Mouse (Mus musculus) stomach, embryonic 14.5 days (tissue): ENCODE measurements around the gene Prom1. TPM values are rescaled to one million over a fixed set of nuclear protein-coding genes. Genes with fewer than 3 reads are reported as not detected.

Experiments
- ATAC-seq: fragments of 200-750 bp; cut with Nextera tagmentation; 2 replicates; pipeline ENCODE4 v1.8.0; 2017; ENCODE audit warnings: low read depth, moderate TSS enrichment; ENCODE audit not compliant: insufficient number of reproducible peaks, insufficient read depth, low FRiP score
- H3K27ac ChIP-seq: fragments of 300-500 bp; sonication (generic); 2 replicates; pipeline ENCODE4 v1.5.1; 2014; ENCODE audit warnings: mild to moderate bottlenecking, low read length, moderate library complexity, mixed read lengths
- H3K27me3 ChIP-seq: fragments of 300-500 bp; sonication (generic); 2 replicates; pipeline ENCODE4 v1.6.1; 2014; ENCODE audit warnings: low read length, control low read depth, mixed read lengths; ENCODE audit not compliant: control insufficient read depth, insufficient read depth
- H3K36me3 ChIP-seq: fragments of 300-500 bp; sonication (generic); 2 replicates; pipeline ENCODE4 v1.6.1; 2014; ENCODE audit warnings: mild to moderate bottlenecking, control low read depth, low read length, moderate library complexity, mixed read lengths; ENCODE audit not compliant: control insufficient read depth, insufficient read depth
- H3K4me1 ChIP-seq: fragments of 300-500 bp; sonication (generic); 2 replicates; pipeline ENCODE4 v1.6.1; 2014; ENCODE audit warnings: low read length, control low read depth, mixed read lengths; ENCODE audit not compliant: control insufficient read depth, insufficient read depth
- H3K4me2 ChIP-seq: fragments of 300-500 bp; sonication (generic); replicated peaks from 2 replicates; pipeline ENCODE4 v1.6.1; 2014; ENCODE audit warnings: low read depth, low read length, control low read depth
- H3K4me3 ChIP-seq: fragments of 300-500 bp; sonication (generic); 2 replicates; pipeline ENCODE4 v1.5.1; 2014; ENCODE audit warnings: low read depth, low read length, control low read depth
- H3K9ac ChIP-seq: fragments of 300-500 bp; sonication (generic); replicated peaks from 2 replicates; pipeline ENCODE4 v1.6.1; 2014; ENCODE audit warnings: low read depth, mild to moderate bottlenecking, control low read depth, low read length, moderate library complexity, mixed read lengths
- H3K9me3 ChIP-seq: fragments of 300-500 bp; sonication (generic); 2 replicates; pipeline ENCODE4 v1.6.1; 2016; ENCODE audit warnings: low read depth, low read length, control low read depth; ENCODE audit not compliant: control insufficient read depth
- WGBS: fragments of 180-500 bp; shearing (Covaris S2); extraction: QIAGEN DNeasy Blood & Tissue Kit; methylation state at CpG from one replicate; pipeline ENCODE4 v1.1.7; 2014; 5-methylcytosine and 5-hydroxymethylcytosine counted together
- polyA plus RNA-seq: library from polyadenylated mRNA; unstranded; fragments of >200 nt; fragmentation: Nextera tagmentation; extraction: Ambion mirVana; gene quantifications from 2 replicates; pipeline ENCODE4 v1.2.1, GENCODE M21; 2014

The Prom1 gene
- polyA plus RNA-seq, 1 experiment from 2014 or later, result 64.5 TPM

DNA sequence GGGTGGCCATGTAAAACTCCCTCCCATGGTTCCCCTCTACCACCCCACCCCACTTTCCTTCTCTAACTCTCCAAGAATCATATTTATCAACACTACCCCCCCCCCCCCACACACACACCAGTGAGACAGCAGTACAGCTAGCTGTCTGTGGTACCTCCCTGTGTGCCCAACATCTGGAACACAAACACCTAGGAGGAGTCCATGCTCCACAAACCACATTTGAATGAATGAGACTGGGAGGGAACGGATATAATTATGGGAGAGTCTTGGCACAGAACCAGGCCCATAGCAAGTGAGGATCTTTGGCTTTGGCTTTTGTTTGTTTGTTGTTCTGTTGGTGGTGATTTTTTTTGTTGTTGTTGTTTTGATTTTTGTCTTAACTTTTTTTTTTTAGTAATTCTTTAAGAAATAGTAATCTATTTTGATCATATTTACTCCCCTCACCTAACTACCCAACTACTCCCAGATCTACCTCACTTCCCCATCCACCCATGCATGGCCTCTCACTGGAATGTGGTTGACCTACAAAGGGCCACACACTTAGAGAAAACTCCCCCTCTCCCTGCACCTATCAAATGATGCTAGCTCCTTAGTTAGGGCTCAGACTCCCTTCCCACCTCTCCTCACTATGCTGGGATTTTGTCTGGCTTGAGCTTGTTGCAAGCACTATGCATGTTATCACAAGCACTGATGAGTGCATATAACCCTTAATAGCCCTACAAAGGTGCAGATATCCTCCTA is 124.8 kb downstream of the Prom1 start:
- Histone ChIP-seq H3K4me3 (no peak overlapping the region), H3K27me3 (no peaks in the 10 kb centered on the region), H3K9me3 (no peaks in the 10 kb centered on the region), H3K36me3 (no peaks in the 10 kb centered on the region), H3K27ac (no peak overlapping the region), H3K4me2 (no peak overlapping the region), H3K9ac (no peak overlapping the region), H3K4me1 (no peaks in the 10 kb centered on the region)
- 88% methylated on average over 1 of the region's 1 CpGs for WGBS
- no peak for ATAC-seq

DNA sequence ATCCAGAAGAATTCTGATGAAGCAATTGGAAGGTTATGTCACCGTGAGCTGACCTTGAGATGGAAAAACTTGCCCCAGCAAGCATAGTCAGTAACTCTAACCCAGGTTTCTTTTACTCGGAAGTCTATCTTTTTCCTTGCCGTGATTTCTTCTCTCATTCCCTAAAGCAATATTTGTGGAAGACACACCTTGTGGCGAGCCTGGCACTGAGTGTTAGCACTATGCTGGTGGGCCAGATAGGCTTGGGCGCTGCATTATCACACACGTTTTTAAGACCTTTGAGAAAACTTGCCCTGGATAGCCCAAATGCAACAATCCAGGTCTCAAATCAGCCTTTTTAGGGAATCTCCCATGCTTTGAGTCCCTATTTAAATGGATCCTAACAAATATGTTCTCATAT is 127.7 kb downstream of the Prom1 start:
- ATAC-seq, result peak; percentile 67; the same call in 1 of the 2 replicates
- 79% methylated on average over 6 of the region's 6 CpGs for WGBS
- no peaks in the 10 kb centered on the region for H3K9me3 ChIP-seq
- no peak overlapping the region for H3K4me3 ChIP-seq
- H3K4me2 ChIP-seq, result no peak overlapping the region
- no peak overlapping the region for H3K9ac ChIP-seq
- H3K4me1 ChIP-seq, result no peaks in the 10 kb centered on the region
- H3K27ac ChIP-seq, result no peak overlapping the region
- no peaks in the 10 kb centered on the region for H3K36me3 ChIP-seq
- H3K27me3 ChIP-seq, result no peaks in the 10 kb centered on the region

DNA sequence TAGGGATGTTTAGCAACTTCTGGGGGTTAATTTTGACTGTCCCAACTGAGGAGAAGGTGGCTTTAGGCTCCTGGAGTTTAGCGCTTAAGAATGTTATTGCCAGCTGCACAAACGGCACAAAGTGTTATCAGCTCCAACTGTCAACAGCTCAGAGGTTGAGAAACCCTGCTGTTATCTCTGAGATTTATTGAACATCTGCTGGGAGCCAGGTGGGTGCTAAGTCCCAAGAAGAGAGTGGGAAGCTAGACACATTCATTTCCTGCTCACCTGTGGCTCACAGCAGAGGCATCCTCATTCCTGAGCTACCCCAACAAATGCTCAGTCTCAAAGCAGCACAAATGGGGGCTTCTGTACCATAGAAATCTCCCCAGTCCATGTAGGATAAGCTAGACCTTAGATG is 130.7 kb downstream of the Prom1 start:
- no peak overlapping the region for H3K9ac ChIP-seq
- no peaks in the 10 kb centered on the region for H3K9me3 ChIP-seq
- no peaks in the 10 kb centered on the region for H3K36me3 ChIP-seq
- ATAC-seq, result no peak
- no peak overlapping the region for H3K4me2 ChIP-seq
- no peaks in the 10 kb centered on the region for H3K27me3 ChIP-seq
- 46% methylated on average over 2 of the region's 2 CpGs for WGBS
- no peaks in the 10 kb centered on the region for H3K4me1 ChIP-seq
- H3K4me3 ChIP-seq, result no peak overlapping the region
- H3K27ac ChIP-seq, result no peak overlapping the region

DNA sequence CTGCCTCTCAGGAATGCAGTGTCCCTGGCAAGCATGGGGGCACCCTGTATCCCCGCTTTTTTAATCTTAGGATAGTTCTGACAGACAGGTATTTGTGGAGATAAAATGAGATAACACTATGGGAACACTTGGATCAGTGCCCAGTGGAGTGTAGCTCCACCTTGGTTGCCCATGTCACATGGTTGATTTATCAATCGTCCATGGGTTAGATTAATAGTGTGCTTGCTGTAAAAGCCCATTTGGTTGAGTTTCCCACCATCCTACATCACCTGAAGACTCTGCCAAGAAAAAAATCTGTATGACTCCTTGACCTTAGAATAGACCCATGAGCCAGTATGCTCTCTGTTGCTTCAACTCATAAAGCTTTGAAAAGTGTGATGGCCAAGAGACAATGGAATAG is 131.3 kb downstream of the Prom1 start:
- no peak overlapping the region for H3K4me2 ChIP-seq
- 82% methylated on average over 2 of the region's 2 CpGs for WGBS
- no peak overlapping the region for H3K27ac ChIP-seq
- H3K36me3 ChIP-seq, result no peaks in the 10 kb centered on the region
- H3K4me1 ChIP-seq, result no peaks in the 10 kb centered on the region
- H3K4me3 ChIP-seq, result no peak overlapping the region
- H3K9me3 ChIP-seq, result no peaks in the 10 kb centered on the region
- no peak overlapping the region for H3K9ac ChIP-seq
- H3K27me3 ChIP-seq, result no peaks in the 10 kb centered on the region
- ATAC-seq, result no peak

DNA sequence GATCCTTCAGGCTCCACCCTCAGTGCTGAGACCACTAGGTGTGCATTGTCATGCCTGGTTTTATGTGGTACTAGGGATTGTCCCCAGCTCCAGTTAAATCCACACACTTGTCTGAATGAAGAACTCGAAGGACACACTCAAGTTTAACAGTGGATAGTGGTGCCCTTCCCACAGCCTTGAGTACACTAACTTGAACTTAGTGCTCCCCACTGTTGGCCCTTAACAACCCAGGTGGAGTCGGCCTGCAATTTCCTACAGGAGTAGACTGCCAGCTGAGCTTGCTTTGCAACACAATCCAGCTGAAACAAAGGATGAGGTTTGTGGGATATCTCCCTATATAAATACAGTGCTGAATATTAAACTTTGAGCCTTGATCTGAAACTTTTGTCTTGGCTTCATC is 133.2 kb downstream of the Prom1 start:
- 72% methylated on average over 2 of the region's 2 CpGs for WGBS
- H3K4me1 ChIP-seq, result no peaks in the 10 kb centered on the region

DNA sequence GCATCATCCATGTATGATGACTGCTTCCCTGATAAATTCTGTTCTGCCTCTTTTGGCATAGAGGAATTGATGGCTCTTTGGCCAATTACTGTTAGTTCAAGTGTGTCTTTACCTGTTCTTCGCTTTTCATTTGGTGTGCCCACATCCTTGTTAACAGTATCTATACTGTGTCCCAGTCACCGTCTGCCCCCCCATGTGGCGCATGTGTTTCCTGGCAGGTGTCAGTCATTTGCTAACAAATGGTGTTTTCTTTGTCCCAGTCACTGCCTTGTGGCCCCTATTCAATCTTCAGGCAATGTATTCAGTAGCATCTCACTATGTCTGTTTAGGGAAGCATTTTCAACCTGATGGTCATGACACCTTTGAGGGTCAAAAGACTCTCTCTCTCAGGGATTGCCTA is 140.8 kb downstream of the Prom1 start:
- no peaks in the 10 kb centered on the region for H3K9me3 ChIP-seq
- no peaks in the 10 kb centered on the region for H3K36me3 ChIP-seq
- H3K27me3 ChIP-seq, result no peaks in the 10 kb centered on the region
- no peaks in the 10 kb centered on the region for H3K4me1 ChIP-seq
- H3K27ac ChIP-seq, result no peak overlapping the region
- no peak overlapping the region for H3K9ac ChIP-seq
- H3K4me3 ChIP-seq, result no peak overlapping the region
- no peak for ATAC-seq
- H3K4me2 ChIP-seq, result no peak overlapping the region
- 84% methylated on average over 3 of the region's 3 CpGs for WGBS

More for the DNA sequence above, 133.2 kb downstream of the Prom1 start:
- H3K9ac ChIP-seq, result no peak overlapping the region
- H3K27me3 ChIP-seq, result no peaks in the 10 kb centered on the region
- H3K27ac ChIP-seq, result no peak overlapping the region
- ATAC-seq, result no peak
- no peaks in the 10 kb centered on the region for H3K9me3 ChIP-seq
- no peak overlapping the region for H3K4me3 ChIP-seq
- no peak overlapping the region for H3K4me2 ChIP-seq
- H3K36me3 ChIP-seq, result no peaks in the 10 kb centered on the region

DNA sequence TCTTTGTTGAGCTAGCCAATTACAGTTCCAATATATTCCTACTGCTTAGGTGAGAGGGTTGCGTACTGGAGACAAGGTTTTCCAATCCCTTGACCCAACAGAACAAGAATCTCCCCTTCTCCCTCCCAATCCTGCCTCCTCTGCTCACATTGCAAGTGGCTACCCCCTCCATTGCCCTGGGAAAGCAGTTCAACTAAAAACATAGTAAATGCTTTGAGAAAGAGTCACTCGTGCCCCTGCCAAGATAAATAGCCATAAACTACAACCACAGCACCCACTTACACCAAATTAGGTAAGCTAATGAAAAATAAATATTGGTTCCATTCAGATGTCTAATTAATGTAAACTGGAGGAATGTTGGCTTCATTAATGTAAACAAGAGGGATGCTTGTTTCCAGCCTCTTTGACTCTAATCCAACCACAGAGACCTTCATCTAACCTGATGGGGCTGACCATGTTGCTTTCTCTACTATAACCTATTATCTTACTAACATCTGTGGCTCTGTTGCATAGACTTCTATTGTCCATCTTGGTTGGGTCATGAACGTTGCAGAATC is 141.9 kb downstream of the Prom1 start:
- no peak overlapping the region for H3K4me3 ChIP-seq
- H3K27ac ChIP-seq, result no peak overlapping the region
- no peak for ATAC-seq
- no peaks in the 10 kb centered on the region for H3K27me3 ChIP-seq
- WGBS, result 80% methylated on average over 3 of the region's 3 CpGs
- H3K4me2 ChIP-seq, result no peak overlapping the region
- H3K36me3 ChIP-seq, result no peaks in the 10 kb centered on the region
- no peaks in the 10 kb centered on the region for H3K9me3 ChIP-seq
- no peak overlapping the region for H3K9ac ChIP-seq
- no peaks in the 10 kb centered on the region for H3K4me1 ChIP-seq

DNA sequence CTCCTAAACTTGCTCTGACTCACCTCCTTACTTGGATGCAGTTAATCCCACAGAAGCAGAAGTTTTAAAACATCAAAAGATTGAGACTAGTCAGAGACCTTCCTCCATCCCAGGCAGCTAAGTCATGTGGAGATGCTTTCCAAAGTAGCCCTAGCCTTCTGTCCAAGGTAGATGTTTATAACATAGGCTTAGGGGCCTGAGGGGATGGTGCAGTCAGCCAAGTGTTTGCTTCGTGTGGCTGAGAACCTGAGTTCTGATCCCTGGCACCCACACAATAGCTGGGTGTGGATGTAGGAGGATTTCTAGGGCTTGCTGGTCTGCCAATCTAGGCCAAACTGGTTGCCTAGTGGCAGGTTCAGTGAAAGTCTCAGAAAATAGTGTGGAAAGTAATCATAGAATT is 148.6 kb downstream of the Prom1 start:
- no peaks in the 10 kb centered on the region for H3K9me3 ChIP-seq
- WGBS, result 43% methylated on average over 1 of the region's 1 CpGs
- no peak overlapping the region for H3K9ac ChIP-seq
- no peak overlapping the region for H3K27ac ChIP-seq
- H3K36me3 ChIP-seq, result no peaks in the 10 kb centered on the region
- H3K4me1 ChIP-seq, result peaks cover 3% of the 10 kb centered on the region; the same call in 1 of the 2 replicates
- H3K27me3 ChIP-seq, result no peaks in the 10 kb centered on the region
- H3K4me2 ChIP-seq, result no peak overlapping the region
- ATAC-seq, result no peak
- H3K4me3 ChIP-seq, result no peak overlapping the region
